Mouse (Mus musculus): ENCODE data around the gene Cuedc1. TPM values are rescaled to one million over a fixed set of nuclear protein-coding genes. Genes with fewer than 3 reads are reported as not detected.

Cuedc1 gene
- polyA plus RNA-seq, 1 experiment from 2014 or later = 31.1 TPM

DNA sequence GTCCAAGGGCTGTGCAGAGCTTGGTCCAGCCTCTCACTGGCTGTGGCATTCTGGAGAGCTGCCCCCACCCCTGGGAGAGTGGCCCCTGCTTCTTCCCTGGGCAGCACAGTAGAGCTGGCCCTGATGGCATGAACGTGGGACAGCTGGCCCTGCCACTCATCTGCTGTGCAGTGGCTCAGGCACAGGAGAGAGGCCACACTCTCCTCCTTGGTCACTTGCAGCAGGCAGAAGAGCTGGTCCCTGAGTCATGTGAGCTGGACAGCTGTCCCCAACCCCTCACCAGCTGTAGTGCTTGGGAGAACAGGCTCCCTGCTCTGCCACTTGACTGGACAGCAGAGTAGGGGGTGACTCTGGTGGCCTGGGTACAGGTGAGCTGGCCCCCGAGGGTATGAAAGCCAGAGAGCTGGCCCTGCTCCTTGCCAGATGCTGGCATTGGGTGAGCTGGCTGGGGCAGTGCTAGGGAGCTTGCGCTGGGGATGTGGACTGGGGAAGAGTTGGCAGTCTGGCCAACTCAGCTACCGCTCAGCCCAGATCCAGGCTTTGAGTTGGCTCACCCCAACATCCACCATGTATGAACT lies 133.4 kb downstream of the Cuedc1 start:
- Histone ChIP-seq H3K4me3 (replicated peaks; ENCODE audit: low read depth, low read length) (no peak overlapping the region), H3K4me1 (ENCODE audit: control insufficient read depth, insufficient read depth, low read length) (peaks cover 25% of the 10 kb centered on the region; the same call in 1 of the 2 replicates), H3K27me3 (ENCODE audit: control insufficient read depth, insufficient read depth, low read length) (no peaks in the 10 kb centered on the region), H3K27ac (replicated peaks; ENCODE audit: low read depth, low read length) (no peak overlapping the region), H3K9ac (replicated peaks; ENCODE audit: low read length) (no peak overlapping the region), H3K36me3 (ENCODE audit: control insufficient read depth, insufficient read depth, low read length) (no peaks in the 10 kb centered on the region), H3K9me3 (ENCODE audit: control insufficient read depth, low read length) (no peaks in the 10 kb centered on the region), H3K4me2 (ENCODE audit: low read length) (no peak overlapping the region)
- ATAC-seq (ENCODE audit: low FRiP score, low TSS enrichment) (no peak), DNase-seq (no peak)
- WGBS = 89% methylated on average over 4 of the region's 4 CpGs

DNA sequence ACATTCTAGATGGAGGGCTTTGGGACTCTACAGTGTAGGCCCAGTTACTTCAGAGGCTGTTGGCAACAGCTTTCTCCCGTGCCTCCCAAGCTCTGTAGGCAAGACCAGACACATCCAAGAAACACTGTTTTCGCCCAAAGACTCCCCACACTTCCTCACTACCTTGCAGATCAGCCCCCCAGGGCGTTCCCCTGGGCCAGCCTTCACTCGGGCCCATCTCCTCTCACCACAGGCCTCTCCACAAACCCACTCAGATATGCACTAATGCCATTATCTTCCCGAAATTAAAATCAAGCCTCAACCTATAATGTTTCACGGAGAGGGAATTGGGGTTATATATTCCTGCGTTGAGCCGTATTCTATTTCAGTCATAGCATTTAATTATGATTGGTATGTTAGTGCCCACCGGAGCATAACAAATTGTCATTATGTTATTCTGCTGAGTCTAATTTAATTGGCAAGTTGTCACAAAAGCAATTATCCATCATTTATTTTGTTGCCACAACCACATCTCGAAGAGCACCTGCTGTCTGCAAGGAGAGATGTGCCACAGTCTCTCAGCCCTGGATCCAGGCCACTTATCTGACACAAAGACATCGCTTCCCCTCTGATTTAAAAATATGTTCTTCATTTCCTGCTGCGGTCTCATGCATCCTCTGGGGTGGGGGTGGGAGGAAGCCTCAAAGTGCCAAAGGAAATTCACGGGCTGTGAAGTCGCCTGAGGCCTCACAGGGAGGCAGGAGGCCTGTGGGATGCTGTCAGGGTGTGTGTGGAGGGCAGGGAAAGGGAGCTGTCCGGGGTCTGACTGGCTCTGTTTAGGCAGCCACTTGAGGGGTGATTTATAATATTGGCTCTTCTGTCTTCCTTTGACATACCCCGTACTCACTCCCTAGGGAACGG lies 135.9 kb downstream of the Cuedc1 start:
- Histone ChIP-seq H3K27ac (replicated peaks; ENCODE audit: low read depth, low read length) (peak overlapping the region; percentile 58), H3K4me2 (ENCODE audit: low read length) (no peak overlapping the region), H3K9me3 (ENCODE audit: control insufficient read depth, low read length) (no peaks in the 10 kb centered on the region), H3K36me3 (ENCODE audit: control insufficient read depth, insufficient read depth, low read length) (no peaks in the 10 kb centered on the region), H3K9ac (replicated peaks; ENCODE audit: low read length) (no peak overlapping the region), H3K4me3 (replicated peaks; ENCODE audit: low read depth, low read length) (no peak overlapping the region), H3K27me3 (ENCODE audit: control insufficient read depth, insufficient read depth, low read length) (no peaks in the 10 kb centered on the region), H3K4me1 (ENCODE audit: control insufficient read depth, insufficient read depth, low read length) (peaks cover 25% of the 10 kb centered on the region; the same call in 1 of the 2 replicates)
- 42% methylated on average over 17 of the region's 17 CpGs for WGBS
- ATAC-seq (ENCODE audit: low FRiP score, low TSS enrichment) (0 out of 2 replicates have a peak, but pooled peaks have one; percentile 31), DNase-seq (peak; percentile 51)

DNA sequence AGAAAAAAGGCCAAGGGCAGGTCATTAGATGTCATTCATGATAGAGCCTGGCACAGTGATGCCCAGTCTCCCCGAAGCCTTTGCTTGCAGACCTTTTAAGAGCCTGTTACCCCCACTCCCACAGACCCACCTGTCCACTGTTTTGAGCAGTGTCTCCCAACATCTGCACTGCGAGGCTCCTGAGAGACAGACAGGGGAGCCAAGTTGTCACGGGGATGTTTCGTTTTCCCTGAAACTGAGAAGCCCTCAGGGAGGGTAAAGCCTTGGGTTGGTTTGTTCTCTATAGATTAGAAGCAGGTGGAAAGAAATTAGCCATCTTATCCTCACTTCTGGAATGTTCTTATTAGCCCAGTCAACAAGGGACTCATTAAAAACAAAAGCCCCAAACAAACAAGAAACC lies 136.9 kb downstream of the Cuedc1 start:
- WGBS = 48% methylated on average over 4 of the region's 4 CpGs
- ATAC-seq (ENCODE audit: low FRiP score, low TSS enrichment) (no peak), DNase-seq (no peak)
- H3K27me3 ChIP-seq (ENCODE audit: control insufficient read depth, insufficient read depth, low read length) = no peaks in the 10 kb centered on the region
- H3K9me3 ChIP-seq (ENCODE audit: control insufficient read depth, low read length) = no peaks in the 10 kb centered on the region
- peak overlapping the region; percentile 20; the same call in 1 of the 2 replicates for H3K27ac ChIP-seq (replicated peaks; ENCODE audit: low read depth, low read length)
- peaks cover 31% of the 10 kb centered on the region for H3K4me1 ChIP-seq (ENCODE audit: control insufficient read depth, insufficient read depth, low read length)
- H3K36me3 ChIP-seq (ENCODE audit: control insufficient read depth, insufficient read depth, low read length) = no peaks in the 10 kb centered on the region
- H3K4me2 ChIP-seq (ENCODE audit: low read length) = no peak overlapping the region
- no peak overlapping the region for H3K9ac ChIP-seq (replicated peaks; ENCODE audit: low read length)
- H3K4me3 ChIP-seq (replicated peaks; ENCODE audit: low read depth, low read length) = no peak overlapping the region

DNA sequence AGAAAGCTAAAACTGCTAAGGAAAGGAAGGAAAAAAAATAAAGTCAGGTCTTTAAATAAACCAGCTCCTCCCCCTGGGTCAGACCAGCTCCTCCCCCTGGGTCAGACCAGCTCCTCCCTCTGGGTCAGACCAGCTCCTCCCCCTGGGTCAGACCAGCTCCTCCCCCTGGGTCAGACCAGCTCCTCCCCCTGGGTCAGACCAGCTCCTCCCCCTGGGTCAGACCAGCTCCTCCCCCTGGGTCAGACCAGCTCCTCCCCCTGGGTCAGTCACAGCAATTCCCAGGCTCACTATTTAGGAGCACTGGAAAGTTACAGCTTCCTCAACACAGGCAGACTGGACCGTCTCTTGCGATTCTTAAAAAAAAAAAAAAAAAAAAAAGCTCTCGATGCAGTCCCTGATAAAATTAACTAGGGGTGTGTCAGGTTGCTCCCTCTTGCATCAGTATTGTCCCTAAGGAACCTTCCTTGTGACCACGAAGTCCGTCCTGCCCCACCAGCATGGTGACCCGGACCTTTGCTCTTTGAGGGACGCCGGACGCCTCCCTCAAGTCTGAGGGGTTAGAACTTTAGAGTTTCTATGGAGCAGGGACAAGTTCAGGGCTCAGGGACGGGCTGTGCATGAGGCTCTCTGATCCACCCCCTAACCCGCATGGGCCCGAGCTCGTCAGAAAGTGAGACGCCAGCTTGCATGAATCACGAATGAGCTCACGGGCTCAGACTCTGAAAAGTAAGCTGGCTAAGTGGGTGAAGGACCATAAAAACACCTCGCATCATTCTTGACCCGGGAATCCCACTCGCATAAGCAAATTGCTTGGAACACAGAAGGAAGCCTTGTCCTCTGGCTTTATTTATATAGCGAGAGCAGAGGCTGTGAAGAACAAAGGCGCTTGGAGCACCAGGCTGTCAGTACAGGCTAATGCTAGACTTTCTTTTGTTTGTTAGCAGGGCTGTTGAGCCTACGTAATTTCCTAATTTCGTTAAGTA lies 137.7 kb downstream of the Cuedc1 start:
- Histone ChIP-seq H3K4me1 (ENCODE audit: control insufficient read depth, insufficient read depth, low read length) (peaks cover 38% of the 10 kb centered on the region), H3K9ac (replicated peaks; ENCODE audit: low read length) (no peak overlapping the region), H3K9me3 (ENCODE audit: control insufficient read depth, low read length) (no peaks in the 10 kb centered on the region), H3K36me3 (ENCODE audit: control insufficient read depth, insufficient read depth, low read length) (no peaks in the 10 kb centered on the region), H3K27ac (replicated peaks; ENCODE audit: low read depth, low read length) (no peak overlapping the region), H3K4me3 (replicated peaks; ENCODE audit: low read depth, low read length) (no peak overlapping the region), H3K4me2 (ENCODE audit: low read length) (peak overlapping the region; percentile 32), H3K27me3 (ENCODE audit: control insufficient read depth, insufficient read depth, low read length) (no peaks in the 10 kb centered on the region)
- ATAC-seq (ENCODE audit: low FRiP score, low TSS enrichment) (no peak), DNase-seq (peak; percentile 62)
- WGBS = 7% methylated on average over 23 of the region's 23 CpGs

DNA sequence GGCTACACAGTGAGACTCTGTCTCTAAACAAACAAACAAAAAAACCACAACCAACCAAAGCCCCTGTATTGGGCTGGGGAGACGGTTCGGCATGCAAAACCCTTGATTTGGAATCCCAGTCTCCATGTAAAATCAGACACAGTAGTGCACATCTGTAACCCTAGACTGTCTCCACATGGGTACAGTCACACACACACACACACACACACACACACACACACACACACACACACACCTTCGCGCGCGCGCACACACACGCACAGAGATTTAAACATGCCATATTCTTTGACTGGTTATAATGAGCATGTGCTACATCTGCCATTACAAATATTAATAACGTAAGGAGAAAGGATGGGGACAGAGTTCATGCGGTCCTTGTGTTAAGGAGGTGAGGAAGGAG lies 142.4 kb downstream of the Cuedc1 start:
- 36% methylated on average over 10 of the region's 10 CpGs for WGBS
- Histone ChIP-seq H3K9me3 (ENCODE audit: control insufficient read depth, low read length) (no peaks in the 10 kb centered on the region), H3K27ac (replicated peaks; ENCODE audit: low read depth, low read length) (peak overlapping the region; percentile 78), H3K27me3 (ENCODE audit: control insufficient read depth, insufficient read depth, low read length) (no peaks in the 10 kb centered on the region), H3K36me3 (ENCODE audit: control insufficient read depth, insufficient read depth, low read length) (no peaks in the 10 kb centered on the region), H3K9ac (replicated peaks; ENCODE audit: low read length) (no peak overlapping the region), H3K4me2 (ENCODE audit: low read length) (no peak overlapping the region), H3K4me3 (replicated peaks; ENCODE audit: low read depth, low read length) (no peak overlapping the region), H3K4me1 (ENCODE audit: control insufficient read depth, insufficient read depth, low read length) (peaks cover 34% of the 10 kb centered on the region)
- ATAC-seq (ENCODE audit: low FRiP score, low TSS enrichment) = no peak
- no peak for DNase-seq

DNA sequence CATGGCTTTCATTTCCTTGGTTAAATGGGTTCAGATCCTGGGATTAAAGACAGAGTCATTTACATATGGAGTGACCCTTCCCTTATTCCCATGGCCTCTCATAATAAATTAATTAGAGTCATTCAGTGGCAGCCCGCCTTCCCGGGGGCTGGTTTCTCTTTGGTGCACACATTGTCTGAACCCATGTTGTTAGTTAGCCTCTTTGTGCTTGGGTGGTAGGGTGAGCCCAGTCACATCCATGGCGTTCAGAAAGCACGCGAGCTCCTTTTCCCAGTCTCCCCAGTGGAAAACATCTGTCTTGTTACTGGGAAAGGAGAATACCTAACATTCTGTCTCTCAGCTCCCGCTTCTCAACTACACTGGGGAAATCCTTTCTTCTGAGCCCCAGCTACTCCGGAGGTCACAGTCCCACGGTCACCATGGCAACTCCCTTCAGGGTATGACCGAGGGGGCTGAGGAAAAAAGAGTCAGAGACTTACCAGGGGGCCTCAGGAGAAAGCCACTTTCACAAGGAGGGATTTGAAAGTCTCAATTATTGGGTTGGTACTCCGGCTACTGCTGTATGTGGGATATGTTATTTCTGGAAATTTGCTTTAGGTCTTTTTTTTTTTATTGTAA lies 143.0 kb downstream of the Cuedc1 start:
- peaks cover 29% of the 10 kb centered on the region for H3K4me1 ChIP-seq (ENCODE audit: control insufficient read depth, insufficient read depth, low read length)
- peak; percentile 67; the same call in 1 of the 2 replicates for ATAC-seq (ENCODE audit: low FRiP score, low TSS enrichment)

DNA sequence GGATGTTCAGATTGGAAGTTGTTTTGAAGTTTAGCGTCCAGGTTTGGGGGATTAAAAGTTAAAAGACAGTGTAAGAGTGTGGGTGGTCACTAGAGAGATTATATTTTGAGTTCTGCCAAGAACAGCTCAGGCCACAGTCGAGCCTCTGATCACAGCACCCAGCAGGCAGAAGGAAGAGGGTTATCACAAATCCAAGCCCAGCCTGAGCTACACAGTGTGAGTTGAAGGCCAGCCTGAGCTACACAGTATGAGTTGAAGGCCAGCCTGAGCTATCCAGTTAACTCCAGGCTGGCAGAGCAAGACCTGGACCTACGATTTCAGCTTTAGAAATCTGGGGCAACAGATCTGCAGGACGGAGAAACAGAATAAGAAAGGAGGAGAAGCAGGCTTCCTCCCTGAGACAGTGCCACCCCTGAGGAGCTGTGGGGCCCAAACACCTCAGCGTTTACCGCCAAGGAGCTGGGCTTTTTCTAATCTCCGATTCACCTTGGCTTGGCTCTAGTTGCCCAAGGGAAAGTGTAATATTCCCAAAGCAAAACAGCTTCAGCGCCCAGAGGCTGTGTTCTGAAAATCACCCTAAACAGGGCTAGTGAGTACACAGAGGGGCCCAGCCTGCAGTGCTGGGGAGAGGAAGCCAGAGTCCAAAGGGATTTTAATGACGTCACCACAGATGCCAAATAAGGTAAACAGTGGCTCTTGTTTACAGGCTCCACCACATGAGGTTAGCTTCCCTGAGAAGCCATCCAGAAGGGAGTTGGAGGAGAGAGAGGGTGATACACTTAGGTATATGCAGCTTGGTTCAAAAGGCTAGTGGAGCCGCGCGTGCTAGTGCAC lies 143.8 kb downstream of the Cuedc1 start:
- Histone ChIP-seq H3K27ac (replicated peaks; ENCODE audit: low read depth, low read length) (peak overlapping the region; percentile 78), H3K4me3 (replicated peaks; ENCODE audit: low read depth, low read length) (no peak overlapping the region), H3K4me2 (ENCODE audit: low read length) (no peak overlapping the region), H3K9ac (replicated peaks; ENCODE audit: low read length) (no peak overlapping the region), H3K27me3 (ENCODE audit: control insufficient read depth, insufficient read depth, low read length) (no peaks in the 10 kb centered on the region), H3K9me3 (ENCODE audit: control insufficient read depth, low read length) (no peaks in the 10 kb centered on the region), H3K36me3 (ENCODE audit: control insufficient read depth, insufficient read depth, low read length) (no peaks in the 10 kb centered on the region), H3K4me1 (ENCODE audit: control insufficient read depth, insufficient read depth, low read length) (peaks cover 24% of the 10 kb centered on the region)
- 30% methylated on average over 12 of the region's 12 CpGs for WGBS
- no peak for DNase-seq
- no peak for ATAC-seq (ENCODE audit: low FRiP score, low TSS enrichment)

More for the DNA sequence above, 143.0 kb downstream of the Cuedc1 start:
- H3K36me3 ChIP-seq (ENCODE audit: control insufficient read depth, insufficient read depth, low read length) = no peaks in the 10 kb centered on the region
- DNase-seq = peak; percentile 86
- no peak overlapping the region for H3K9ac ChIP-seq (replicated peaks; ENCODE audit: low read length)
- H3K9me3 ChIP-seq (ENCODE audit: control insufficient read depth, low read length) = no peaks in the 10 kb centered on the region
- H3K4me2 ChIP-seq (ENCODE audit: low read length) = 0 out of 2 replicates have a peak overlapping the region, but pooled peaks have one; percentile 11
- peak overlapping the region; percentile 78 for H3K27ac ChIP-seq (replicated peaks; ENCODE audit: low read depth, low read length)
- H3K27me3 ChIP-seq (ENCODE audit: control insufficient read depth, insufficient read depth, low read length) = no peaks in the 10 kb centered on the region
- WGBS = 3% methylated on average over 10 of the region's 10 CpGs
- no peak overlapping the region for H3K4me3 ChIP-seq (replicated peaks; ENCODE audit: low read depth, low read length)
